Mouse (Mus musculus): ENCODE data around the gene Trpm6. TPM values are rescaled to one million over a fixed set of nuclear protein-coding genes. Genes with fewer than 3 reads are reported as not detected.
"Not testable (repeated sequence)": the region's sequence is repeated elsewhere in the genome, so short reads cannot be mapped to it uniquely, and the experiment has no call there.

The Trpm6 gene
- 0.22 and 0.36 TPM in 2 replicates for polyA plus RNA-seq (2014; fragmentation: Nextera tagmentation; extraction: Ambion mirVana)

- DNase-seq (ENCODE audit: low spot score) (no peak), ATAC-seq (no peak)
- peak within 1 kb of the TSS; percentile 31 for H3K4me3 ChIP-seq (ENCODE audit: low read depth, low read length)
- H3K4me2 ChIP-seq (ENCODE audit: low read length) = peak within 1 kb of the TSS; percentile 63
- H3K9ac ChIP-seq (ENCODE audit: low read length) = peak within 1 kb of the TSS; percentile 48
- no peak within 1 kb of the TSS for H3K27ac ChIP-seq (ENCODE audit: low read depth, low read length)
- 0 out of 2 replicates have a peak, but pooled peaks cover 4% of the 10 kb centered on the region for H3K27me3 ChIP-seq (replicated peaks; ENCODE audit: control insufficient read depth, insufficient read depth, low read length)
- H3K4me1 ChIP-seq (ENCODE audit: control insufficient read depth, insufficient read depth, low read length) = no peaks in the 10 kb centered on the region; the same call in 1 of the 2 replicates
- H3K9me3 ChIP-seq (replicated peaks; ENCODE audit: control insufficient read depth, low read length) = no peaks in the 10 kb centered on the region
- 7% methylated on average over 41 of the region's 41 CpGs for WGBS
- H3K36me3 ChIP-seq (ENCODE audit: control insufficient read depth, insufficient read depth, low read length) = no peaks in the 10 kb centered on the region
Observed at GRCm38 (mm10) chr19:18749598-18750339, at the start of gene Trpm6. Trpm6 (plus strand) TSS chr19:18749983.

DNA sequence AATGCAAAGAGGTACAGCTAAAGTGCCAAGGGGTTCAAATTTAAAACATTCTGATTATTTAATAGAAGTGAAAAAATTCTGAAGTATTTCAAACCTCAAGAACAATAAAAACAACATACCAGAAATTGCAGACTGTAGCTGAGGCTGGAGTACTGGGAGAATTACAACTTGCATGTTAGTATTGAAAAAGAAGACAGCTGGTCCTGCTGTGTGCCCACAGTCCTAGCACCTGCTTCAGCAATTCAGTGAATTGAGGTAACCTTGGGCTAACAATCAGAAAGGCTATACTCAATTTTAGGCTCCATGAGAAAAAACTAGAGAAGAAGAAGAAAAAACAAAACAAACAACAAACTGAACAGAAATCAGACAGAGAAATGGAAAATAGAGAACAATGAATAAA lies 41.7 kb upstream of the Trpm6 start:
- ATAC-seq (no peak), DNase-seq (ENCODE audit: low spot score) (no peak)
- Histone ChIP-seq H3K9ac (ENCODE audit: low read length) (no peak overlapping the region), H3K27ac (ENCODE audit: low read depth, low read length) (no peak overlapping the region), H3K27me3 (replicated peaks; ENCODE audit: control insufficient read depth, insufficient read depth, low read length) (no peaks in the 10 kb centered on the region), H3K4me1 (ENCODE audit: control insufficient read depth, insufficient read depth, low read length) (no peaks in the 10 kb centered on the region), H3K4me2 (ENCODE audit: low read length) (no peak overlapping the region), H3K36me3 (ENCODE audit: control insufficient read depth, insufficient read depth, low read length) (no peaks in the 10 kb centered on the region), H3K4me3 (ENCODE audit: low read depth, low read length) (no peak overlapping the region), H3K9me3 (replicated peaks; ENCODE audit: control insufficient read depth, low read length) (no peaks in the 10 kb centered on the region)

DNA sequence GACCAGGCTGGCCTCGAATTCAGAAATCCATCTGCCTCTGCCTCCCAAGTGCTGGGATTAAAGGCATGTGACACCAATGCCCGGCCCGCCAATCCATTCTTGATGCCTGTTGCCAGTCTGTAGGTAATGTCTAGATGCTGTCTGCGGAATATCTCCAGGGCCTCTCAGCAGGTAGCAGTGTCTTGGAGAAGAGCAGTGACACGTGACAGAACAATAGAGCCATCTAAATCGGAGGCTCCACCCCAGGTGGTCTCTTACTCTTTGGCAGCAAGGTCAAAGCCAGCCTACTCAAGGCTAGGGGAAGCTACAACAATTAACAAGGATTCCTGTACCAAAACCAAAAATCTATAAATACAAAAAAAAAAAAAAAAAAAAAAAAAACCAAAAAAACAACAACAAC lies 38.9 kb upstream of the Trpm6 start:
- H3K9ac ChIP-seq (ENCODE audit: low read length) = no peak overlapping the region
- H3K4me2 ChIP-seq (ENCODE audit: low read length) = no peak overlapping the region
- no peaks in the 10 kb centered on the region for H3K9me3 ChIP-seq (replicated peaks; ENCODE audit: control insufficient read depth, low read length)
- no peaks in the 10 kb centered on the region for H3K36me3 ChIP-seq (ENCODE audit: control insufficient read depth, insufficient read depth, low read length)
- H3K27ac ChIP-seq (ENCODE audit: low read depth, low read length) = no peak overlapping the region
- WGBS = 62% methylated on average over 6 of the region's 6 CpGs
- H3K4me3 ChIP-seq (ENCODE audit: low read depth, low read length) = no peak overlapping the region
- peaks cover 12% of the 10 kb centered on the region for H3K4me1 ChIP-seq (ENCODE audit: control insufficient read depth, insufficient read depth, low read length)
- DNase-seq (ENCODE audit: low spot score) (no peak), ATAC-seq (no peak)
- H3K27me3 ChIP-seq (replicated peaks; ENCODE audit: control insufficient read depth, insufficient read depth, low read length) = no peaks in the 10 kb centered on the region

- Histone ChIP-seq H3K27me3 (replicated peaks; ENCODE audit: control insufficient read depth, insufficient read depth, low read length) (no peaks in the 10 kb centered on the region), H3K9ac (ENCODE audit: low read length) (no peak overlapping the region), H3K27ac (ENCODE audit: low read depth, low read length) (no peak overlapping the region), H3K4me1 (ENCODE audit: control insufficient read depth, insufficient read depth, low read length) (peaks cover 12% of the 10 kb centered on the region), H3K36me3 (ENCODE audit: control insufficient read depth, insufficient read depth, low read length) (no peaks in the 10 kb centered on the region), H3K9me3 (replicated peaks; ENCODE audit: control insufficient read depth, low read length) (no peaks in the 10 kb centered on the region), H3K4me2 (ENCODE audit: low read length) (no peak overlapping the region), H3K4me3 (ENCODE audit: low read depth, low read length) (no peak overlapping the region)
- DNase-seq (ENCODE audit: low spot score) (peak; percentile 3), ATAC-seq (no peak)
- WGBS = 94% methylated on average over 9 of the region's 9 CpGs
Observed at GRCm38 (mm10) chr19:18711589-18711988, 38.2 kb upstream of the Trpm6 start.

DNA sequence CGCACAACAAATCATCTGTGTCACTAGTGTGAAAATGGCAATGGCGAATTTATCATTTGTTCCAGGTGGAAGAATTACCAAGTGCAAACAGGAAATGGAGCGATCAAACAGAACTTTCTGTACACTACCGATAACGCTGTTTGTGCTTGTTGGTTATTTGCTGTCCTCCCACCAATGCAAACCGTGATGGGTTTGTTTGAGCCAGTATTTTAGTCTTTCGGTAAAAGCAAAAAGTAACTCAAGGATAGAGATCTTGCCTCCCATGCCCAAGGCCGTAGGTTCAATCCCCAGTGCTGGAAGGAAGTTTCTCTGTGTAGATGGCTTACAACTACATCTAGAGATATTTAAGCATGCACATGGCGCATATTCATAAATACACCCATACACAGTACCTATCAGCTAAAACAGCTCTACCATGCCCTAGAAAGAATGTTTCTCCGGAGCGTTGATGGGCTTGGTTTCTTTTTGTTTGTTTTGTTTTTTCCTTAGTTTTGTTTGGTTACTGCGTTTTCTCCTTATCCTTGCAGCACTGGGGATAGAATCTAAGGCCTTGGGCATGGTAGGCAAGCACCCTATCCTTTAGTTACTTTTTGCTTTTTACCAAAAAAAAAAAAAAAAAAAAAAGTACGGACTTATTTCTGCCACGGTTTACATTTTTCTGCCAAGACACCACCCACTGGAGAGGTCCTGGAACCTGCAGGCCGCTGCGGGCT lies 37.5 kb upstream of the Trpm6 start:
- peak overlapping the region; percentile 84 for H3K4me3 ChIP-seq (ENCODE audit: low read depth, low read length)
- peak overlapping the region; percentile 69 for H3K4me2 ChIP-seq (ENCODE audit: low read length)
- ATAC-seq (no peak), DNase-seq (ENCODE audit: low spot score) (peak; percentile 6)
- H3K4me1 ChIP-seq (ENCODE audit: control insufficient read depth, insufficient read depth, low read length) = peaks cover 12% of the 10 kb centered on the region
- no peaks in the 10 kb centered on the region for H3K27me3 ChIP-seq (replicated peaks; ENCODE audit: control insufficient read depth, insufficient read depth, low read length)
- no peaks in the 10 kb centered on the region for H3K36me3 ChIP-seq (ENCODE audit: control insufficient read depth, insufficient read depth, low read length)
- WGBS = 61% methylated on average over 16 of the region's 16 CpGs
- H3K27ac ChIP-seq (ENCODE audit: low read depth, low read length) = peak overlapping the region; percentile 88
- H3K9me3 ChIP-seq (replicated peaks; ENCODE audit: control insufficient read depth, low read length) = no peaks in the 10 kb centered on the region
- peak overlapping the region; percentile 85 for H3K9ac ChIP-seq (ENCODE audit: low read length)

- no peaks in the 10 kb centered on the region for H3K27me3 ChIP-seq (replicated peaks; ENCODE audit: control insufficient read depth, insufficient read depth, low read length)
- WGBS = under 1% methylated on average over 24 of the region's 49 CpGs
- H3K27ac ChIP-seq (ENCODE audit: low read depth, low read length) = peak within 1 kb of the TSS; percentile 88
- H3K4me1 ChIP-seq (ENCODE audit: control insufficient read depth, insufficient read depth, low read length) = peaks cover 12% of the 10 kb centered on the region
- H3K36me3 ChIP-seq (ENCODE audit: control insufficient read depth, insufficient read depth, low read length) = 0 out of 2 replicates have a peak, but pooled peaks cover 2% of the 10 kb centered on the region
- ATAC-seq (peak; percentile 99), DNase-seq (ENCODE audit: low spot score) (peak; percentile 99)
- peak within 1 kb of the TSS; percentile 85 for H3K9ac ChIP-seq (ENCODE audit: low read length)
- H3K4me3 ChIP-seq (ENCODE audit: low read depth, low read length) = peak within 1 kb of the TSS; percentile 84
- peak within 1 kb of the TSS; percentile 69 for H3K4me2 ChIP-seq (ENCODE audit: low read length)
- H3K9me3 ChIP-seq (replicated peaks; ENCODE audit: control insufficient read depth, low read length) = no peaks in the 10 kb centered on the region
Observed at GRCm38 (mm10) chr19:18712866-18713300, 36.9 kb upstream of the Trpm6 start, which contains the start of gene D030056L22Rik. D030056L22Rik (plus strand) TSS chr19:18713193.

GRCm38 (mm10) chr19:18713357-18713756 lies 36.4 kb upstream of the Trpm6 start:
- Histone ChIP-seq H3K9ac (ENCODE audit: low read length) (peak overlapping the region; percentile 85), H3K4me3 (ENCODE audit: low read depth, low read length) (peak overlapping the region; percentile 84), H3K4me1 (ENCODE audit: control insufficient read depth, insufficient read depth, low read length) (peaks cover 12% of the 10 kb centered on the region), H3K4me2 (ENCODE audit: low read length) (peak overlapping the region; percentile 69)
- not testable (repeated sequence) for H3K27me3 ChIP-seq (replicated peaks; ENCODE audit: control insufficient read depth, insufficient read depth, low read length); H3K27ac ChIP-seq (ENCODE audit: low read depth, low read length); H3K36me3 ChIP-seq (ENCODE audit: control insufficient read depth, insufficient read depth, low read length); H3K9me3 ChIP-seq (replicated peaks; ENCODE audit: control insufficient read depth, low read length)
- ATAC-seq = peak; percentile 71
- WGBS = under 1% methylated on average over 39 of the region's 46 CpGs
- peak; percentile 28 for DNase-seq (ENCODE audit: low spot score)

GRCm38 (mm10) chr19:18716374-18716773 lies 33.4 kb upstream of the Trpm6 start:
- ATAC-seq = no peak
- Histone ChIP-seq H3K9me3 (replicated peaks; ENCODE audit: control insufficient read depth, low read length) (no peaks in the 10 kb centered on the region), H3K27ac (ENCODE audit: low read depth, low read length) (no peak overlapping the region), H3K4me1 (ENCODE audit: control insufficient read depth, insufficient read depth, low read length) (peaks cover 12% of the 10 kb centered on the region), H3K4me2 (ENCODE audit: low read length) (no peak overlapping the region), H3K27me3 (replicated peaks; ENCODE audit: control insufficient read depth, insufficient read depth, low read length) (no peaks in the 10 kb centered on the region), H3K9ac (ENCODE audit: low read length) (no peak overlapping the region), H3K4me3 (ENCODE audit: low read depth, low read length) (no peak overlapping the region), H3K36me3 (ENCODE audit: control insufficient read depth, insufficient read depth, low read length) (0 out of 2 replicates have a peak, but pooled peaks cover 7% of the 10 kb centered on the region)
- peak; percentile 78 for DNase-seq (ENCODE audit: low spot score)
- WGBS = 37% methylated on average over 1 of the region's 1 CpGs

DNA sequence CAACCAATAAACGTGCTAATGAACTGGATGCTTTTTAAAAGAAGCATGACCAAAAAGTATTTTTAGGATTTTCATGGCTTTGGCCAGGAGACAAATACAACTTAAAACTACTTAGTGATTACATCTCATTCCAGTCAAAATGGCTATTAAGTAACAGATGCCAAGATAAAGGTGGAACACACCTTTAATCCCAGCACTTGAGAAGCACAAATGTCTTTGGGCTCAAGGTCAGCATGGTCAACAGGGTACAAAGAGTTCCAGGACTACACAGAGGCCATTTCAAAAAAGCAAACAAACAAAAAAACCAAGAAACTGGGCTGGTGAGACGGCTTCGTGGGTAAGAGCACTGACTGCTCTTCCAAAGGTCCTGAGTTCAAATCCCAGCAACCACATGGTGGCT lies 29.4 kb upstream of the Trpm6 start:
- no peak overlapping the region for H3K4me2 ChIP-seq (ENCODE audit: low read length)
- H3K4me3 ChIP-seq (ENCODE audit: low read depth, low read length) = no peak overlapping the region
- H3K4me1 ChIP-seq (ENCODE audit: control insufficient read depth, insufficient read depth, low read length) = no peaks in the 10 kb centered on the region
- H3K27ac ChIP-seq (ENCODE audit: low read depth, low read length) = no peak overlapping the region
- DNase-seq (ENCODE audit: low spot score) = no peak
- no peak overlapping the region for H3K9ac ChIP-seq (ENCODE audit: low read length)
- no peaks in the 10 kb centered on the region for H3K9me3 ChIP-seq (replicated peaks; ENCODE audit: control insufficient read depth, low read length)
- H3K36me3 ChIP-seq (ENCODE audit: control insufficient read depth, insufficient read depth, low read length) = 0 out of 2 replicates have a peak, but pooled peaks cover 7% of the 10 kb centered on the region
- WGBS = 84% methylated on average over 3 of the region's 3 CpGs
- no peaks in the 10 kb centered on the region for H3K27me3 ChIP-seq (replicated peaks; ENCODE audit: control insufficient read depth, insufficient read depth, low read length)
- ATAC-seq = no peak

All from forebrain, embryonic 14.5 days (tissue).